Mouse (Mus musculus) heart, adult 11 months (tissue): ENCODE measurements around the gene Itpr3.

ENCODE experiments used
- DNase-seq: peaks from one replicate; pipeline ENCODE4 v3.0.0; 2022

The Itpr3 gene

GRCm38 (mm10) chr17:27056812-27057516 lies at the start of gene Itpr3:
TSS of gene Itpr3 (plus strand) at chr17:27057304.
- DNase-seq, result peak; percentile 99

DNA sequence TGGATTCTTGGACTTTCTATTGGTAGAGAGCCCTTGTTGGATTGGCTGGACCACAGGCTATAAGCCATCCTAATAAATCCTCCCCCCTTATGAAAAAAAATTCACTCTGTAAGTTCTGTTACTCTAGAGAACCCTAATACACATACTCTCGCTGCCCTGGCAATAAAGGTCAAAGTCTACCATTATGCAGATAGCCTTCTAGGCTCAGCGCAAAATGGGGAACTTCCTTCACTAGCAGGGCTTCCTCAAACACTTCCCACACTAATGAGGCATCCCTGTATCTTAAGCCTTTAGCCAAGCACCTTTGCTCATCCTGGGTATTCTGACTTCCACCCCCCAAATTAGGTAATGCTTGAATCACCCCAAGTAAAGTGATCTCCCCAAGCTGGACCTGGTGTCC lies 48.8 kb upstream of the Itpr3 start:
- DNase-seq, result no peak

DNA sequence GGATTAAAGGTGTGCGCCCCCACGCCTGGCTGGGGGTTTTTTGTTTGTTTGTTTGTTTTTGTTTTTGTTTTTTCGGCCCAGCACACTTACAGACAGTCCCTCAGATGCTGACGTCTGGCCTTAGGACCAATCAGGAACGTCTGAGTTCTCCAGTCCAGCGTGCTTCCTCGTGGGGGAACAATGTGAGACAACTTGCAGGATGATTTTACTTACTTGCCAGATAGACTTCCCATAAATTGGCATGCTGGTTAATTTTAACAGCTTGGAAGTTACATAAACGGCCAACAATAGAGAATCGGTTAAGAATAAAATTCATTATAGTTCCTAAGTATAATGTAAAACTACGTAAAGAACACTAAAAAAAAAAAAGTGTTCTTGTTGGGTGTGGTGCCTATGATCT lies 45.9 kb upstream of the Itpr3 start:
- no peak for DNase-seq

GRCm38 (mm10) chr17:27011998-27012672 lies 45.0 kb upstream of the Itpr3 start:
- DNase-seq, result peak; percentile 96

- no peak for DNase-seq
Measured at GRCm38 (mm10) chr17:27012909-27013308, 44.2 kb upstream of the Itpr3 start.

DNA sequence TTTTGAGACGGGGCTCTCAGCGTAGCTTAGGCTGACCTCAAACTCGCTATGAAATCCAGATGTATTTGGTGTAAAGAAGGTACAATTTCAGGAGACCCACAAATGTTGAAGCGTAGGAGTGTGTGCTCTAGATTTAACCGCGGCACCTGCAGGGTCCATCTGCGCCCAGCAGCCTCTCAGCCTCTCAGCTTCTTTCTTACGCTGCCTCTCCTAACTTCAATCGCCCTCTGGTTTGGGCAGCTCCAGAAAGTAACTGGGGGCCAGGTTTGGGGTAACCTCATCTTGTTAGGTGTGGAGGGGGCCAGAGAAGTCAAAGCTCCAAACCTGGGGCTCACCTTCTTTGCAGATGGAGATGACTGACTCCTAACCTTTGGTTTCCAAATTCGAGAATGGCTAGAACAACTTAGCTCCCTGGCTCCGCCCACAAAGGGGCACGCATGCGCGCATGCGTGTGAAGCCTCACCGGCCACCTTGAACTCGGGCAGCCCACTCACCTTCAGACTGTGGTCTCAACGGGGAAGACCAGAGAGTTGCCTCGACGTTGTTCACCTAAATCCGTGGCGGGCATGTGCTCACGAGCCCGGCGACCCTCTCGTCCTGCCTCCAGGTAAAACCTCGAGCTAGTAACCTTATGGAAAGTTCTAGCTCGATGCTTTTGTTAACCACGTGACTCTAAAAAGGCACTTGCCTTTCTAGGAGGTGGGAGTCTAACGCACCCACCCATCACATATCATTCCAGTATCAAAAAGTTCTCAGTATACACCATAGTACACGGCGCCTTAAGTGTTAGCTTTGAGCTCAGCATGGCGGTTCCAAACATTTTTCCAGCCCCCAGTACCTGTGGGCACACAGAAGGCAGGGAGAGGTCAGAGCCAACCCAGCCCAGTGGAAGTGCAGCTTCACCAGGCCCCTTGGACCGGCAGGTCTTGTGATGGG lies 39.3 kb upstream of the Itpr3 start:
- DNase-seq, result peak; percentile 97

DNA sequence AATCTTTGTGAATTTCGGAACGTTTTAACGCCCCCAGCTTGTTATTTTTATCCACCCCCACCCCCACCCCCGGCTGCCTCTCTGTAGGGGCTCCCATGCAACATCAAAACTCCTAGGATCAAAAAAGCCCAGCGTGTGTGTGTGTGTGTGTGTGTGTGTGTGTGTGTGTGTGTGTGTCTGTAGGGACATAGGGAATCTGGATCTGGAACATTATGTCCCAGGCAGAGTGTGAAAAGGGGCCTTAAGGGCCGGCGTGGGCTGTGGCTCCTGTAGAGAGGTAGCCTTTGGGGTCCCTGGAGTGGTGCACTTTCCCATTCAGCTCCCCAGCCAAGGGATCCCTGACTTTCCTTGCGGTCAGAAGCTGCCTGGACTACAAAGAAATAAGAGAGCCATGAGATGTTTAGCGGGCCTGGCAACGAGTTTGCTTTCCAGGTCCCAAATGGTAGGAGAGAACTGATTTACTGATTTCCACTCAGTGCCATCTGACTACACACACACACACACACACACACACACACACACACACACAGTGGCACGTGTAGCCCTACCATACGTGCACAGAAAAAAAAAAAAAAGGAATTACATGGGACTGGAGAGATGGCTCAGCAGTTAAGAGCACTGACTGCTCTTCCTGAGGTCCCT lies 38.4 kb upstream of the Itpr3 start:
- DNase-seq, result peak; percentile 94

DNA sequence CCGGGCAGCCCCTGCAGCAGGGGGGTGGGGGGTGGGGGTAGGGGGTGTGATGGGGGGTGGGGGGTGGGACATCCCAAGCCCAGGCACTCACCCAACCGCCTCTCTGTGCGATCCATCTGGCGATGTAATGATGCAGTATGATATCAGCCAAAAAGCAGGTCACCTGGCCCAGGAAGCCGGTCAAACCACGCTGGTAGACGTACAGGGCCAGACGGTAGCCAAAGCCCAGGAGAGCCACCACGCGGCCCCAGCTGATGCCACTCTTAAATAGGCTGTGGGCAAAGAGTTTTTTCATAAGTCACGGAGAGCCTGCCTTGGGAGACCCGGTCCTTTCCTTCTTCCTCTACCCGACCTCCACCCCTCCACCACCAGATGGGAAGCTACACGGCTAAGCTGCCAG lies 36.0 kb upstream of the Itpr3 start:
- no peak for DNase-seq

GRCm38 (mm10) chr17:27021736-27022135 lies 35.4 kb upstream of the Itpr3 start:
- no peak for DNase-seq

- DNase-seq, result no peak
Measured at GRCm38 (mm10) chr17:27023342-27023741, 33.8 kb upstream of the Itpr3 start.

- DNase-seq, result peak; percentile 92
Measured at GRCm38 (mm10) chr17:27025326-27025902, 31.7 kb upstream of the Itpr3 start.

DNA sequence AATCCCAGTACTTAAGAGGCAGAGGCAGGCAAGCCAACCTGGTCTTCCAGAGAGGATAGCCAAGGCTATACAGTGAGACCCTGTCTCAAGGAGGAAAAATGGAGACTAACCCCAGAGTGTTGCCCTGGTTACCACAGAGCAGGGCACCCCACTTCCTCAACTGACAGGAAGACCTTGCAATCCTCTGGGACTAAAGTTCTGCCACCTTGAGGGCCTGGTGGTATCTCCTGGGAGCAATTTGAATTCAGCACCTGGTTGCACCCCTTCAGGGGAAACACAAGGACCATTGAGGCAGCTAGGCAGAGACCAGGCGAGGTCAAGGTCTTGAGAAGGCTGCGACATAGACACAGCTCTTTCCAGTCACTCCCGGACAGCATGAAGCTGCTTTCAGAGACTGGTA lies 31.2 kb upstream of the Itpr3 start:
- DNase-seq, result no peak

- DNase-seq, result peak; percentile 98
Measured at GRCm38 (mm10) chr17:27027460-27028283, 29.4 kb upstream of the Itpr3 start.

DNA sequence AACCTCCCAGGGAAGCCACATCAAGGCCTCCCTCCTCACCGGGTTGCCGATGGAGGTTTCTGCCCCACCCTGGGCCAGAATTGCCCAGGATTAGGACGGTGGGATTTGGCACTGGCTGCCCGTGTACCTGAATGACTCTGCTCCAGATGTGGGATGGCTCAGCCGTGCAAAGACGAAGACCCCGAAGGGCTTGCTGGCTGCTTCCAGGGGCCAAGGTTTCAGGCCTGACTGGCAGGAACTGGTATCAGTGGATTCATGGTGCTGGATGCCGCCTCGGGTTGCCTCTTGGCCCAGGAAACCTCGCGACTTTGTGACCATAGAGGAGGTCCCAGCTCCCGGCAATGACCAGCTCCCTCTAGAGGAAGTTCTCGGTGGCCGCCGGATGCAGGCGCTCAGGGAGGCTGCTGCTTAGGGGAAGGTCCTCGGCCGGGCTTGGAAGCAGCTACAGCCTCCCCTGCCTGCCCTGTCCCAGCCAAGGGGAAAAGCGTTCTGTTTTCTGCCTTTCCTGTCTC lies 28.8 kb upstream of the Itpr3 start:
- peak; percentile 99 for DNase-seq

DNA sequence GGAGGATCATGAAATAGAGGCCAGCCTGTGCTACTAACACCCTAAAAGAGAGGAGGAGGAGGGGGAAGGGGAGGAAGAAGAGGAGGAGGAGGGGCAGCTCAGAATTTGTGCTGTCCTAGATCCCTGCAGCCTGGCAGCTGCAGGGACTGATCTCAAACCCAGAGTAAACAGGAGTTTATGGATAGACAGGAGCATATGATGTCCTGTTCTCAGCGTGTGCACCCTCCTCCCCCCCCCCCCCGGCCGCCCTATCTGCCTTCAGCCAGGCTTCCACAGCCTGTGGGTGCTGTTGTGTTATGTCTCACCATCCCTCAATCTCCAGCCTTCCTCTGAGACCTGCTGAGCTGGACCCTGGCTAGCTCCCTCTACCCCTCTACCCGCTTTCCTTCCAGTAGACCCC lies 28.2 kb upstream of the Itpr3 start, which contains the start of gene Bak1:
Bak1 (minus strand) TSS at position 101 of the 400 bp plus-strand sequence.
- DNase-seq, result no peak

DNA sequence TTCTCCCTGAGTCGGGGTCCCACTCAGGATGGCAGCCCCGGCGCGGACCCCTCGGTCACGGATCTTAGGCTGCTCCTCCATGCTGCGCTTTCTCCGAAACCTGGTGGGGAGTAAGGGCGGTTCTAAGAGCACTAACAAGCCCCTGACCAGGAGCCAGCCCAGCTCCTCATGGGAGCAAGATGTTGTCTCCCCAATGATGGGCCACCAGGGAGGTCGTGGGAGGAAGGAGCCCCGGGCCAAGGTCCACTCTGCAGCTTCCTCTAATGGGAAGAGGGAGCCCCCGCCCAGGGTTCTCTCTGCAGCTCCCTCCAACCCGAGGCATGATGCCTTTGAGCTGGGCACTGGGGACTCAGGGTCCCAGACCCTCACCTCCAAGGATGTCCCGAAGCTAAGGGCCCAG lies 27.7 kb upstream of the Itpr3 start:
- no peak for DNase-seq

DNA sequence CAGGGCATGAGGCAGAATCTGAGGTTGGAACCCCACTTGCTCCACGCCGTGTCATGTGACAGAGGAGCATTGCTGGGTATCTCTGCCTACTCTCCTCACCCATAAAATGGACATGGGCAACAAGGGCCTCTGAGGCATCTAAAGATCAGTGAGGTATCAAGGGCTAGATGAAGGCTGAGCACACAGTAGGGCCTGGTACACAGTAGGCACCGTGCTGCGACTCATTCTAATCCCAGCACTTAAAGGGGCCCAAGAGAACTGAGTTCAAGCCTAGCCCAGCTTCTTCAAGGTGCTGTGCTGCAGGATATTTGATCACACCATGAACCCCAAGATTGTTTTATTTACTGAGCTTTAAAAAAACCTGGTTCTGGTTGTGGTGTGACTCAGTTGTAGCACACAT lies 26.2 kb upstream of the Itpr3 start:
- DNase-seq, result no peak

GRCm38 (mm10) chr17:27032328-27032727 lies 24.8 kb upstream of the Itpr3 start:
- no peak for DNase-seq

- DNase-seq, result peak; percentile 98
Measured at GRCm38 (mm10) chr17:27032869-27033268, 24.2 kb upstream of the Itpr3 start.

- DNase-seq, result no peak
Measured at GRCm38 (mm10) chr17:27036465-27036864, 20.6 kb upstream of the Itpr3 start.

GRCm38 (mm10) chr17:27038335-27039050 lies 18.6 kb upstream of the Itpr3 start:
- no peak for DNase-seq
